ENCODE assay signal across 9 mouse cellular contexts in genomic region chr19:26844813-26845212, GRCm38 (mm10). TPM values are rescaled to one million over a fixed set of nuclear protein-coding genes. Genes with fewer than 3 reads are reported as not detected.
DNase-seq lines count a peak whose midpoint lies in the region; ATAC-seq lines count a peak whose summit lies in the region.
"Had no signal": no experiment of that assay in that cellular context is flagged by ENCODE, and none has a peak within 500 bp of the region (broad histone marks: within the 10 kb centered on the region; RNA-seq: fewer than 3 reads in every experiment).

No protein-coding gene starts in this region.

- peaks cover 3% of the 10 kb centered on the region; the same call in 1 of the 2 replicates for H3K4me1 ChIP-seq in liver, embryonic 11.5 days (replicated peaks; ENCODE audit: control insufficient read depth, insufficient read depth, low read length)
- peaks cover 32% of the 10 kb centered on the region for H3K4me1 ChIP-seq in forebrain, embryonic 12.5 days
- peaks cover 20% of the 10 kb centered on the region for H3K4me1 ChIP-seq in limb, embryonic 10.5 days
- H3K4me1 ChIP-seq in neural tube, embryonic 13.5 days (replicated peaks): peaks cover 28% of the 10 kb centered on the region

- no peak for DNase-seq in liver, embryonic 11.5 days (ENCODE audit: low spot score)
- no peak for DNase-seq in liver
- DNase-seq in limb, embryonic 10.5 days (ENCODE audit: low spot score): peak; percentile 40
- DNase-seq in left cerebral cortex, postnatal 14 days (ENCODE audit: low spot score in 2 of 2): no peak

- H3K27me3 ChIP-seq in liver, embryonic 11.5 days (replicated peaks; ENCODE audit: control insufficient read depth, insufficient read depth, low read length): no peaks in the 10 kb centered on the region
- H3K27me3 ChIP-seq in forebrain, embryonic 12.5 days: no peaks in the 10 kb centered on the region
- no peaks in the 10 kb centered on the region for H3K27me3 ChIP-seq in limb, embryonic 10.5 days (ENCODE audit: low read depth, poor library complexity, severe bottlenecking)
- H3K27me3 ChIP-seq in neural tube, embryonic 13.5 days: no peaks in the 10 kb centered on the region

- peak overlapping the region; percentile 65 for H3K4me2 ChIP-seq in liver, embryonic 11.5 days
- peak overlapping the region; percentile 55 for H3K4me2 ChIP-seq in forebrain, embryonic 12.5 days
- peak overlapping the region; percentile 62 for H3K4me2 ChIP-seq in neural tube, embryonic 13.5 days

- no peak overlapping the region for H3K27ac ChIP-seq in liver, embryonic 11.5 days (ENCODE audit: low read depth, low read length)
- H3K27ac ChIP-seq in forebrain, embryonic 12.5 days: peak overlapping the region; percentile 98
- H3K27ac ChIP-seq in limb, embryonic 10.5 days: peak overlapping the region; percentile 95
- H3K27ac ChIP-seq in neural tube, embryonic 13.5 days (replicated peaks): peak overlapping the region; percentile 98

- no peaks in the 10 kb centered on the region for H3K36me3 ChIP-seq in liver, embryonic 11.5 days (ENCODE audit: control insufficient read depth, insufficient read depth, low read length)
- no peaks in the 10 kb centered on the region for H3K36me3 ChIP-seq in forebrain, embryonic 12.5 days (replicated peaks)
- H3K36me3 ChIP-seq in limb, embryonic 10.5 days: no peaks in the 10 kb centered on the region
- no peaks in the 10 kb centered on the region for H3K36me3 ChIP-seq in neural tube, embryonic 13.5 days

- no peaks in the 10 kb centered on the region for H3K9me3 ChIP-seq in liver, embryonic 11.5 days (ENCODE audit: control insufficient read depth, low read length)
- peaks cover 5% of the 10 kb centered on the region; the same call in 1 of the 2 replicates for H3K9me3 ChIP-seq in forebrain, embryonic 12.5 days
- H3K9me3 ChIP-seq in limb, embryonic 10.5 days (replicated peaks): no peaks in the 10 kb centered on the region
- 0 out of 2 replicates have a peak, but pooled peaks cover 4% of the 10 kb centered on the region for H3K9me3 ChIP-seq in neural tube, embryonic 13.5 days

- 29% methylated on average over 8 of the region's 8 CpGs for WGBS in liver, embryonic 11.5 days
- WGBS in forebrain, embryonic 12.5 days: 1% methylated on average over 8 of the region's 8 CpGs
- WGBS in limb, embryonic 10.5 days: 15% methylated on average over 8 of the region's 8 CpGs
- WGBS in neural tube, embryonic 13.5 days: 5% methylated on average over 8 of the region's 8 CpGs

- intact Hi-C loops in left cerebral cortex, postnatal 14 days (cut with DNase I): loop anchor here (5.0 kb wide), 1 partner anchor 98 kb away; no protein-coding TSS in a partner anchor

- H3K9ac ChIP-seq in liver, embryonic 11.5 days (ENCODE audit: low read depth, low read length): no peak overlapping the region
- H3K9ac ChIP-seq in forebrain, embryonic 12.5 days: 0 out of 2 replicates have a peak overlapping the region, but pooled peaks have one; percentile 52
- peak overlapping the region; percentile 77; the same call in 1 of the 2 replicates for H3K9ac ChIP-seq in neural tube, embryonic 13.5 days

- peak overlapping the region; percentile 46; the same call in 1 of the 2 replicates for H3K4me3 ChIP-seq in liver, embryonic 11.5 days (ENCODE audit: low read depth, low read length)
- peak overlapping the region; percentile 37; the same call in 1 of the 2 replicates for H3K4me3 ChIP-seq in forebrain, embryonic 12.5 days (replicated peaks)
- peak overlapping the region; percentile 63 for H3K4me3 ChIP-seq in limb, embryonic 10.5 days
- peak overlapping the region; percentile 49; the same call in 1 of the 2 replicates for H3K4me3 ChIP-seq in neural tube, embryonic 13.5 days

- ATAC-seq in liver, embryonic 11.5 days (replicated peaks; ENCODE audit: low FRiP score): 0 out of 2 replicates have a peak, but pooled peaks have one; percentile 23
- ATAC-seq in forebrain, embryonic 12.5 days (ENCODE audit: low FRiP score): peak; percentile 83
- ATAC-seq in neural tube, embryonic 13.5 days (ENCODE audit: low read depth): peak; percentile 86
- no peak for ATAC-seq in erythroid progenitor cell, adult 5-6 weeks (replicated peaks; ENCODE audit: low FRiP score, poor library complexity, severe bottlenecking)

RNA-seq across cellular contexts. Expression of gene Gm815, which starts 40.9 kb away (rescaled TPM):
- not detected in 2 replicates for polyA plus RNA-seq in liver, embryonic 11.5 days (2014; fragmentation: Nextera tagmentation; extraction: Ambion mirVana)
- not detected in 2 replicates for polyA plus RNA-seq in forebrain, embryonic 12.5 days (2016; fragmentation: Nextera tagmentation; extraction: Ambion mirVana)
- not detected in 2 replicates for polyA plus RNA-seq in limb, embryonic 10.5 days (2016; fragmentation: Nextera tagmentation; extraction: Ambion mirVana)
- not detected in 2 replicates for polyA plus RNA-seq in neural tube, embryonic 13.5 days (2015; fragmentation: Nextera tagmentation; extraction: Ambion mirVana)
- total RNA-seq in left cerebral cortex, postnatal 14 days (2021): not detected
- not detected in 2 replicates for total RNA-seq in erythroid progenitor cell, adult 5-6 weeks (2015; ENCODE audit: low replicate concordance)
- total RNA-seq in erythroid progenitor cell, adult 5-6 weeks (2017; ENCODE audit: low replicate concordance): not detected in 2 replicates
- total RNA-seq: layer of hippocampus, adult 8-10 months had no signal
- polyA plus RNA-seq: spleen, adult 2 months had no signal
